Mouse (Mus musculus) forebrain, embryonic 12.5 days (tissue): ENCODE measurements at regions not wholly inside any gene's neighbourhood (a gene's known extent, or its start where the extent isn't known, plus 50 kb on each side); places are given as distances from the start of the nearest gene placed in this dataset.

Experiments
- ATAC-seq: fragments of 200-750 bp; cut with Nextera tagmentation; 2 replicates; pipeline ENCODE4 v1.8.0; 2017; ENCODE audit warnings: moderate TSS enrichment; ENCODE audit not compliant: low FRiP score
- H3K27ac ChIP-seq: fragments of 300-500 bp; sonication (generic); 2 replicates; pipeline ENCODE4 v1.5.1; 2016; ENCODE audit warnings: mild to moderate bottlenecking
- H3K27me3 ChIP-seq: fragments of 300-500 bp; sonication (generic); 2 replicates; pipeline ENCODE4 v1.6.1; 2016; ENCODE audit warnings: mild to moderate bottlenecking
- H3K36me3 ChIP-seq: fragments of 300-500 bp; sonication (generic); replicated peaks from 2 replicates; pipeline ENCODE4 v1.6.1; 2016; ENCODE audit warnings: mild to moderate bottlenecking
- H3K4me1 ChIP-seq: fragments of 300-500 bp; sonication (generic); 2 replicates; pipeline ENCODE4 v1.6.1; 2016
- H3K4me2 ChIP-seq: fragments of 300-500 bp; sonication (generic); 2 replicates; pipeline ENCODE4 v1.6.1; 2016; ENCODE audit warnings: mild to moderate bottlenecking, moderate library complexity
- H3K4me3 ChIP-seq: fragments of 300-500 bp; sonication (generic); replicated peaks from 2 replicates; pipeline ENCODE4 v1.5.1; 2016; ENCODE audit warnings: mild to moderate bottlenecking
- H3K9ac ChIP-seq: fragments of 300-500 bp; sonication (generic); 2 replicates; pipeline ENCODE4 v1.6.1; 2016; ENCODE audit warnings: mild to moderate bottlenecking
- H3K9me3 ChIP-seq: fragments of 300-500 bp; sonication (generic); 2 replicates; pipeline ENCODE4 v1.6.1; 2016
- WGBS: fragments of 180-500 bp; shearing (Covaris S2); methylation state at CpG from one replicate; pipeline ENCODE4 v1.1.7; 2016; 5-methylcytosine and 5-hydroxymethylcytosine counted together

GRCm38 (mm10) chr8:8219701-8220394 lies 441.2 kb downstream of the Efnb2 start:
- Histone ChIP-seq H3K9me3 (no peaks in the 10 kb centered on the region), H3K4me3 (no peak overlapping the region), H3K36me3 (no peaks in the 10 kb centered on the region), H3K4me1 (peaks cover 15% of the 10 kb centered on the region), H3K27me3 (no peaks in the 10 kb centered on the region), H3K4me2 (no peak overlapping the region), H3K9ac (no peak overlapping the region), H3K27ac (no peak overlapping the region)
- ATAC-seq: no peak
- 49% methylated on average over 12 of the region's 12 CpGs for WGBS

- H3K27ac ChIP-seq: no peak overlapping the region
- no peak overlapping the region for H3K9ac ChIP-seq
- H3K9me3 ChIP-seq: no peaks in the 10 kb centered on the region
- H3K4me2 ChIP-seq: no peak overlapping the region
- H3K4me3 ChIP-seq: no peak overlapping the region
- 75% methylated on average over 3 of the region's 3 CpGs for WGBS
- no peaks in the 10 kb centered on the region for H3K36me3 ChIP-seq
- no peak for ATAC-seq
- H3K27me3 ChIP-seq: no peaks in the 10 kb centered on the region
- H3K4me1 ChIP-seq: no peaks in the 10 kb centered on the region
These were observed 468.0 kb downstream of the Efnb2 start for GRCm38 (mm10) chr8:8193036-8193435.

GRCm38 (mm10) chr8:8186046-8186445 lies 475.0 kb downstream of the Efnb2 start:
- H3K4me2 ChIP-seq: no peak overlapping the region
- no peak overlapping the region for H3K9ac ChIP-seq
- H3K36me3 ChIP-seq: no peaks in the 10 kb centered on the region
- no peaks in the 10 kb centered on the region for H3K27me3 ChIP-seq
- ATAC-seq: no peak
- H3K4me3 ChIP-seq: no peak overlapping the region
- no peaks in the 10 kb centered on the region for H3K9me3 ChIP-seq
- H3K4me1 ChIP-seq: no peaks in the 10 kb centered on the region
- H3K27ac ChIP-seq: no peak overlapping the region
- 45% methylated on average over 3 of the region's 3 CpGs for WGBS

- WGBS: 84% methylated on average over 6 of the region's 6 CpGs
- ATAC-seq: no peak
These were observed 477.8 kb downstream of the Efnb2 start for GRCm38 (mm10) chr8:8183233-8183622.

DNA sequence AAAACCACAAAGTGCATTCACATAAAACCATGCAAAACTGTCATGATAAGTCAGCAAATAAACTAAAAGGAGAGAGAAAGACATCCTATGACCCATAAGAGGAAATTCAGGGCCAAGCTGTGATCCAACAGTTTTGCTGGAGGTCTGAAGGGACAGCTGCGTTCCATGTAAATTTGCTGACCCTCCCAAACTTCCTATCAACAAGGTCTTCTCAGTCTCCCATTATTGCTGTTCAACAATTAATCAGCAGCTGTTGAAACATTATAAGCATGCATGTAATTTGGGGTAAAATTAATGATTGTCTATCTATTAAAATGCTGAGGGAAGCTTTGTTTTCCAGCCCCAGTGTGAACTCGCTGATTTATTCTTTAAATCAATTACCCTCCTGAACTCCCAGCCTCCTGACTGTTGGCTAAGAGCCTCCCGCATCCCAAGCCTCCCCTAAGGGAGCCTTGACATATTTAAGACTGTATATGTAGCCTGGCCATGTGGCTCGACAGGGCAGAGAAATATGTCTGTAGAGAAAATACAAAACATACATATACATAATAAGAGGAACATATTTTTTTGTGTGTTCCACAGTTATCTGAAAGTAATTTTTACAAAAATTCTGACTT lies 478.3 kb downstream of the Efnb2 start:
- H3K9me3 ChIP-seq: no peaks in the 10 kb centered on the region
- H3K4me2 ChIP-seq: no peak overlapping the region
- ATAC-seq: no peak
- 68% methylated on average over 4 of the region's 4 CpGs for WGBS
- no peaks in the 10 kb centered on the region; the same call in 1 of the 2 replicates for H3K4me1 ChIP-seq
- H3K9ac ChIP-seq: no peak overlapping the region
- H3K27me3 ChIP-seq: no peaks in the 10 kb centered on the region
- no peak overlapping the region for H3K27ac ChIP-seq
- no peaks in the 10 kb centered on the region for H3K36me3 ChIP-seq
- no peak overlapping the region for H3K4me3 ChIP-seq

More at GRCm38 (mm10) chr8:8183233-8183622, 477.8 kb downstream of the Efnb2 start:
- Histone ChIP-seq H3K4me3 (no peak overlapping the region), H3K27me3 (no peaks in the 10 kb centered on the region), H3K27ac (no peak overlapping the region), H3K4me1 (no peaks in the 10 kb centered on the region; the same call in 1 of the 2 replicates), H3K9me3 (no peaks in the 10 kb centered on the region), H3K4me2 (no peak overlapping the region), H3K36me3 (no peaks in the 10 kb centered on the region), H3K9ac (no peak overlapping the region)

DNA sequence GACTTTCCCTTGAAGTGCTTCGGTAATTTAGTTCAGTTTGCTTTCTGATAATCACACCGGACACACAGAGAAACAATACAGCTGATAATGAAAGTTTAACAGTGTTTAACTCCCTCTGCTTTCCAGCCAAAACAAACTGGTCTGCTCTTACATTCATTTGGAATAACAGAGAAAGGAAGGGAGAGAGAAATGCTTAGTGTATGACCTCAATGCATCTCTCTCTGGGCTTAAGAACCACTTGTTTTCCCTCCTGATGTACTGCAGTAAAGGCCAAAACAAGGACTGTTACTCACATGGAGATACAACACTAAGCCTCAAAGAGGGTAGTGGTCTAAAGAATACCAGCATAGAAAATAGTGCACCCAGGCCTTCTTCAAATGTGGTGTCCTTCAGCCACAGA lies 478.9 kb downstream of the Efnb2 start:
- Histone ChIP-seq H3K9me3 (no peaks in the 10 kb centered on the region), H3K27me3 (no peaks in the 10 kb centered on the region), H3K9ac (no peak overlapping the region), H3K36me3 (no peaks in the 10 kb centered on the region), H3K4me3 (no peak overlapping the region), H3K4me1 (no peaks in the 10 kb centered on the region; the same call in 1 of the 2 replicates), H3K27ac (no peak overlapping the region), H3K4me2 (no peak overlapping the region)
- no peak for ATAC-seq
- 87% methylated on average over 2 of the region's 2 CpGs for WGBS

DNA sequence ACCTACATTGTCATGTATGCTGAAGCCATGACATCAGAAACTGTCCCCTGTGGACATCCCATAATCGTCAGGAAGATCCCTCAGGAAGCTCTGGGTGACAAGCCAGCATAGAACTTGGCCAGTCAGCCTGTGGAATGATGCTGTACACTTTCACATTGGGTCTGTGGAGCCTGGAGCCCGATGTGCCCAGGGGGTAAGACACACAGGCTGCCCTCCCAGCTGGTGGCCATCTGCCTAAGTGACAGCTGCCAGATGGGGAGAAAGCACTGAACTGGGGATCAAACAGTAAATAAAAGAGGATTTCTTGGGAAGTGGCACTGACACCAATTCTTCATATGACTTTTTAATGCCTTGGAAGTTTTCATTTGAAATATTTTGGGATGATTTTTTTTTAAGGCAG lies 486.8 kb downstream of the Efnb2 start:
- no peak overlapping the region for H3K4me2 ChIP-seq
- no peaks in the 10 kb centered on the region for H3K36me3 ChIP-seq
- H3K4me3 ChIP-seq: no peak overlapping the region
- H3K27me3 ChIP-seq: no peaks in the 10 kb centered on the region
- no peaks in the 10 kb centered on the region for H3K9me3 ChIP-seq
- no peak for ATAC-seq
- H3K9ac ChIP-seq: no peak overlapping the region
- 50% methylated on average over 2 of the region's 2 CpGs for WGBS
- no peak overlapping the region for H3K27ac ChIP-seq
- peaks cover 4% of the 10 kb centered on the region for H3K4me1 ChIP-seq

- Histone ChIP-seq H3K4me1 (no peaks in the 10 kb centered on the region), H3K4me2 (no peak overlapping the region), H3K9me3 (no peaks in the 10 kb centered on the region), H3K4me3 (no peak overlapping the region), H3K36me3 (no peaks in the 10 kb centered on the region), H3K27ac (no peak overlapping the region), H3K27me3 (no peaks in the 10 kb centered on the region), H3K9ac (no peak overlapping the region)
- ATAC-seq: no peak
- 86% methylated on average over 6 of the region's 6 CpGs for WGBS
These were observed 492.4 kb downstream of the Efnb2 start for GRCm38 (mm10) chr8:8168674-8169073.

DNA sequence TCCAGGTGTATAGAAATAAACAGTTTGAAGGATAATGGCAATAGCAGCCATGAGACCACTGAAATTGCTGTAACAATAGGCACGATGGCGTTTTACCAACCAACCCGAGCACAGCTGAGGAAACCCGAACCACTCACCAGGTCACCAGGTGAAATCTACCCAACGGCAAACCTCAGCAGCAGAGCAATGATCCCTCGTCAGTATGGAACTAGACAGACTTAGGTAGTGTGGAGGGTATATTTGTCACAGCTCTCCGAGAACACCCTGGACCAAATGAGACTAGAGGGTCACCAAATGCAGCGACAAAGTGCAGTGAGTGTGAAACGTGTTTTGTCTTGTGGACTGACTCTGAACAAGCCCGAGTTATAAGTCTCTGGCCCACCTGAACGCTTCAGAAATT lies 492.8 kb downstream of the Efnb2 start:
- no peaks in the 10 kb centered on the region for H3K36me3 ChIP-seq
- ATAC-seq: no peak
- no peak overlapping the region for H3K4me3 ChIP-seq
- no peak overlapping the region for H3K9ac ChIP-seq
- WGBS: 85% methylated on average over 11 of the region's 11 CpGs
- H3K27me3 ChIP-seq: no peaks in the 10 kb centered on the region
- H3K9me3 ChIP-seq: no peaks in the 10 kb centered on the region
- H3K4me2 ChIP-seq: no peak overlapping the region
- H3K27ac ChIP-seq: no peak overlapping the region
- no peaks in the 10 kb centered on the region for H3K4me1 ChIP-seq

- Histone ChIP-seq H3K4me1 (no peaks in the 10 kb centered on the region), H3K9ac (no peak overlapping the region), H3K27ac (no peak overlapping the region), H3K27me3 (no peaks in the 10 kb centered on the region), H3K9me3 (no peaks in the 10 kb centered on the region), H3K4me2 (no peak overlapping the region), H3K4me3 (no peak overlapping the region), H3K36me3 (no peaks in the 10 kb centered on the region)
- 97% methylated on average over 5 of the region's 5 CpGs for WGBS
- no peak for ATAC-seq
These were observed 513.5 kb downstream of the Efnb2 start for GRCm38 (mm10) chr8:8147527-8147926.

- H3K9ac ChIP-seq: no peak overlapping the region
- no peaks in the 10 kb centered on the region for H3K4me1 ChIP-seq
- H3K4me3 ChIP-seq: no peak overlapping the region
- no peaks in the 10 kb centered on the region for H3K27me3 ChIP-seq
- no peaks in the 10 kb centered on the region for H3K36me3 ChIP-seq
- ATAC-seq: no peak
- WGBS: 74% methylated on average over 6 of the region's 6 CpGs
- no peaks in the 10 kb centered on the region for H3K9me3 ChIP-seq
- H3K27ac ChIP-seq: no peak overlapping the region
- no peak overlapping the region for H3K4me2 ChIP-seq
These were observed 518.0 kb downstream of the Efnb2 start for GRCm38 (mm10) chr8:8142933-8143495.

DNA sequence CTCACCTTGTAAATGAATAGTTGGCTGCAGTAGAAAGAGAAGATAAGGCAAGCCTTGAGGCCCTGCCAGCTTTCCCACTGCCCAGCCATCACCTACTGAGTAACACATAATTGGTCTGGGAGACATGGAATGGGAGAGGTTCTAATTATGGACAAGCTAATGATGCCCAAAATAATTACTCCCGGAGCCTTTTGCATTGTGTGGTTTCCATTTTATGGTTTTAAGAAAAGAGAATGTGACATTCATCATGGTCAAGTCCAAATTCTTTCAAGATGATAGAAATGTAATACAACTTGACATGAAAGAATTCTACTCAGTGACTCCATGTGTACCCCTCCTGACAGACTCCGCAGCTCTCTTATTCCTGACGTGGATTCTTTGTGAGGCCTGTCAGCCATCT lies 518.6 kb downstream of the Efnb2 start:
- H3K9me3 ChIP-seq: no peaks in the 10 kb centered on the region
- no peak overlapping the region for H3K27ac ChIP-seq
- no peak overlapping the region for H3K4me2 ChIP-seq
- no peaks in the 10 kb centered on the region for H3K4me1 ChIP-seq
- no peak overlapping the region for H3K4me3 ChIP-seq
- H3K36me3 ChIP-seq: no peaks in the 10 kb centered on the region
- H3K27me3 ChIP-seq: no peaks in the 10 kb centered on the region
- no peak overlapping the region for H3K9ac ChIP-seq
- WGBS: 61% methylated on average over 3 of the region's 3 CpGs
- ATAC-seq: no peak

- no peaks in the 10 kb centered on the region for H3K27me3 ChIP-seq
- no peak overlapping the region for H3K4me3 ChIP-seq
- no peaks in the 10 kb centered on the region for H3K36me3 ChIP-seq
- H3K9me3 ChIP-seq: no peaks in the 10 kb centered on the region
- H3K27ac ChIP-seq: no peak overlapping the region
- ATAC-seq: no peak
- H3K9ac ChIP-seq: no peak overlapping the region
- H3K4me1 ChIP-seq: no peaks in the 10 kb centered on the region
- WGBS: 89% methylated on average over 3 of the region's 3 CpGs
- H3K4me2 ChIP-seq: no peak overlapping the region
These were observed 521.3 kb downstream of the Efnb2 start for GRCm38 (mm10) chr8:8139720-8140119.
